Mouse (Mus musculus): ENCODE measurements around the gene Mtfr1l.
A peak's percentile ranks its signal among the peaks of the same experiment; 100 is the strongest.

Mtfr1l gene

DNA sequence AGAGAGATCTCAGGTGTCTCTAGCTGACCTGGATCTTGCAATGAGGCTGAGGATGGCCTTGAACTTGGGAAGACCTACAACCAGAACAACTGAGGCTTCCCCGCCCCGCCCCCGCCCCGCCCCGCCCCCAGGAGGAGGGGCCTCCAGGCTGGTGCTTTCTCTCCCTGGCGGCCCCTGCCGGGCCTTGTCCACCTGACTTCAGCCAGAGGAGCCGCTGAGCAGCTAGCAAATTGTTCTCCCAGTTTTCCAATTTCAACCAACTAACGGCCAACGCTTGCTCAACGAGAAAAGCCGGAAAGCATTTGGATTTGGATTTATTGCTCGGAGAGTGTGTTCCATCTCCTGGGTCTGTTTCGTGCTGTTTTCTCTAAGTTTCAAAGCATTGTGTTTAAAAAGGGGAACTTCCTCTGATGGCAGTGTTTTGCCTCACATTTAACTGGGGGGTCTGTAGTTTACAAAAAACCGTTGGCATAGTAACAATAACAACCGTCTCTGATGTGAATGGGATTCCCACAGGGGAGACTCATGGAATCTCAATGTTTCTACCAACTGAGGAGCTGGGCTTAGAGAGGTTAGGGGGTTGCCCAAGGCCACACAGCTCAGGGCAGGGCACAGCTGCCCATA is 22.6 kb upstream of the Mtfr1l start:
- no peak for DNase-seq (ENCODE audit: low spot score)

DNA sequence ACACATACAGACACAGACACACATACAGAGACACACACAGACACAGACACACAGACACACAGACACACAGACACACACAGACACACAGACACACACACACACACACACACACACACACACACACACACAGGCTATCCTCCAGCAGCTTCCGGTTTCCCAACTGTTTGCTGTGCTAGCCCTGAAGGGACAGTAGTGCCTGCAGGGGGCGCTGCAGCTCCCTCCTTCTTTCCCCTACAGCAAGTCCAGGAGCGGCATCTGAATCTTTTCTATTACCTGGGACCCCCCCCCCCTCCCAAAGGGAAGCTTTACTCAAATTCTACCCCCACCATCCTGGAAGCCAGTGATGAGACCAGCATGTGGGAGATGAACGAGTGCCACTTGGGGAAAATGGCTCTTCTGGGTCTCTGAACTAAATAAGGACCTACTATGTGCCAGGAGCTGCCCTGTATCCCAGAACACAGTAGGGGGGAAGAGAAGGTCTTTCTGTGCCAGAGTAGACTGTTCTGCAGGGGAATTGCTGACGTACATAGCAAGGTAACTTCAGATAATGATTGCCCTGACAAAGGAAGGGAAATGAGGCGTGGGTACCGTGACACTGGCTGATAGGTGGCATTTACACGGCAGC is 20.9 kb upstream of the Mtfr1l start:
- peak; percentile 71 for DNase-seq (ENCODE audit: low spot score)

DNA sequence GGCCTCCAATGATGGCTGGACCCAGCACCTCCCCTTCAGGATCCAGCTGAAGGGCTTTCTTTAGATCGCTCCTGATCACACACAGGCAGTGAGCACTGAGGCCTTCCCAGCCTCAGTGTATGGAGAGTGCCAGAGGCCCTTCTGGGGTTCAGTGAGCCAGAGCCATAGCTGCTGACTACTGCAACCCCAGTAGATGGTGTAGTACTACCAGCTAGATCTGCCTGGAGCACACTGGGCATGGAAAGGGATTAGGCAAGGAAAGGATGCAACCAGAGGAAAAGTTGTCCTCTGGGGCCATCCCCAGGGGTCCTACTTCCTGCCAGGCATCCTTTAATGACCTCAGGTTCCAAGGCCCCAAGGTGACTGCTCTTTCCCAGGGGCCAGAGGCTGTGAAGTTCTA is 18.4 kb upstream of the Mtfr1l start:
- no peak for DNase-seq (ENCODE audit: low spot score)

DNA sequence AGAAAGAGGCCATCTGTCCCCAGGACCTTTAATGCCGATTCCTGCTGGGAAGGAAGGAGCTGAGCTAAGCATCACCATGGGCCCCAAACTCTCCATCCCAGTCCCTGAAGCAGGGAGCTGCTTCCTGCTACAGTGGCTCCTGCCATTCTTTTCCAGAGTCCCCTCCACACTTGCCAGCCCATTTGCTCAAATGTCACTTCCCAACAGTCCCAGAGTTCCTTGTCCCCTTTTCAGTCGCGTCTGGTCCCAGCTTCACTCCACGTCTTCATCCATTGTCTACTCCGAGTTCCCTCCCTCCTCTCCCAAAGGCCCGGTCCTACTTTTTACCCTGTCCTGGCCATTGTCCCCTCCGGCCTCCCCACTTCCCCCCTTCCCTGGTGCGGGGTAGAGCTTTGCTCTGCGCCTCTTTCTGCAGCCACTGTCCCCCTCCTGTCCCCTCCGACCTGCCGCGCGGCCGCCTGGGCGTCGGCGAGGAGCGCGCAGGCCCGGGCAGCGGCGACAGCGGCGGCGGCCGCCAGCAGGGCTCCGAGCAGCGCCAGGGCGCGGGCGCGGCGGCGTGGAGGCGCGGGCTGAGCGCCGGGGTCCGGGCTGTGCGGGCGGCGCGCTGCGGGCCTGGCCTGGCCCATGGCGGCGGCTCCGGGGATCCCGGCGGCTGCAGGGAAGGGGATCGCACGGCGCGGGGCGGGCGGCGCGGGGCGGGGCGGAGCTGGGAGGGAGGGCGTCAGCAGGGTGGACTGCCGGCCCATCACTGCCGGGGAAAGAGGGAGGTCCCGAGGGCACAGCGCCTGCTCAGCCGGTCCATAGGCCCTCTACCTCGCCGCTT is 16.5 kb upstream of the Mtfr1l start, which contains the start of gene Selenon:
Gene Selenon (minus strand): TSS at position 673 of the 823 bp plus-strand sequence.
- DNase-seq (ENCODE audit: low spot score): peak; percentile 66

DNA sequence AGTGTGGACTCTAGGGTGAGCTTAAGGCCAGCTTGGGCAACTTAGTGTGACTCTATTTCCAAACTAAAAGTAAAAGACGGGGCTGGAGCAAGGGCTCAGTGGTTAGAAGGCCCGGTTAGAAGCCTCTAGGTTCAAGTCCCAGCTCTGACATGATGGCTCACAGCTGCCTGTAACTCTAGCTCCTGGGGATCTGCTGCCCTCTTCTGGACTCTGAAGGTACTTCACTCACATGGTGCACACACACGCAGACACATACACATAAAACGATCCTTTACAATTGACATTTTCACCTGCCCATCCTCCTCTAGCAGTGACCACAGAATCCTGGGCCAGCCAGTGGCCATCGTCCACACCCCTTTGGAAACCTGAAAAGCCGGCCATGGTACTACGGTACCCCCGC is 14.7 kb upstream of the Mtfr1l start:
- DNase-seq (ENCODE audit: low spot score): no peak

DNA sequence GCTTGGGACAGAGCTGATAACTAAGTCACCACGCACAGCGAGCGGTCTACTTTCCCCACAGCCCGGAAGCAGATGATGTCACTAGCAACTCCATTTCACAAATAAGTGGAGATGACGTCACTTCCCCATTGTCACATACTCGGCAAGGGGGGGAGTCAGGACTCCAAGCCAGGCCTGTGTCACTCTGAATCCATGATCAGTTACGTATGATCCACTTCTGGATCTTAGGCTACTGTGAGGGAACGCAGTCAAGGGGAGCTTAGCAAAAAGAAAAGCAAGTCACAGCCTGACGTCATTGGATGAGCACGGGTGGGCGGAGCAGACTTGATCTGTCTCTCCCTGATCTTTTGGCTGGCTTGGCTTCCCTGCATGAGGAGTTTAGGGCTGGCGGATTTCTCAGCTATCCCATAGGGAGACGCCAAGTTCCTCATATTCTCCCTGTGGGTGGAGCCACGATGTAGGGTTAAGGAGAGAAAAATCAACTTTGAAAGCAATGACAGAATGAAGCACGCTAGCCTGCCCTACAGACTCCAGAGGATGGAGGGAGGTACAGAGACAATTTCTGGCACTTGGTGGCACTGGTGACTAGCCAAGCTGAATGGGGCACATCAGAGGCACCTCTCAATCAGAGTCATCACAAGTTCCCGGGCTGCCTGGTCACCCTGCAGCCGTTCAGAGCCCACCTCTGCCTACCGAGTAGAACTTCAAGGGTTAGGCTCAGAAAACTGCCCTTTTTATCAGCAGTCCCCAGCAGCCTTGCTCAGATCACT is 13.2 kb upstream of the Mtfr1l start:
- no peak for DNase-seq (ENCODE audit: low spot score)

DNA sequence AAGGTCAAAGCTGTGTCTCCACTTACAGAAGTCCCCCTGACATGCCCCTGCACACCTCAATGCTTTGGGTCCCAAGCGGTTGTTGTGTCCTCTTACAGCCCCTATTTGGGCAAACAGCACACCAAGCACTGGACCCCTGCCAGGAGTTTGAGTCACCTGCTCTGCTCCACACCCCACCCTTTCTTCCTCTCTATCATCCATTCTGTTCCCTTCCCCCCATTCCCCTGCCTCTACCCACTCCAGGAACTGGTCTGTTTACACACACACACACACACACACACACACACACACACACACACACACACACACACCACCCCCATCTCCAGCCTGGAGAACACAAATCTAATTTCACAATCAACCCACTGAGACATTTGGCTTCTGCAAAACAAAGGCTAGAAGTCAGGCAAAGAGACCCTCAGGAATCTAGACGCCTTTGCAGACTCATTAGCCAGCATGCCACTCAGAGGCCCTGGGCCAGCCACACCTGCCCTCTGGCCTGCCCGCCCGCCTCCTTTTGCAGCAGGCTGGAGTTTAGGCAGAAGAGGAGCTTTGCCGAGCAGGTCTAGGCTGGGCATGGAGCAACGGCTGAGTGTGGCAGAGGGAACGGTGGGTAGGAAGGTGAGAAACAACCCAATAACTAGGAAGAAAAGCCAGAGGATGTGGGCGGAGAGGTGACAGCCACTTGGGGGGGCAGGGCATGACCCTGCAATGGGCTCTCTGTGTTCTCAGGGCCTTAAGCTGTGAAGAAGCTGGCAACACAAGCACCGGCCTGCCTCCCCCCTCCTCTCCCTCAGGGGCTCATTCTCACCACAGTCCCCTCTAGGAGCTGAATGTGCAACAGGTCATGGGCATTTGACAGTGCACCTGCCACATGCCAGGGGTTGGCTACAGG is 11.9 kb upstream of the Mtfr1l start:
- no peak for DNase-seq (ENCODE audit: low spot score)

DNA sequence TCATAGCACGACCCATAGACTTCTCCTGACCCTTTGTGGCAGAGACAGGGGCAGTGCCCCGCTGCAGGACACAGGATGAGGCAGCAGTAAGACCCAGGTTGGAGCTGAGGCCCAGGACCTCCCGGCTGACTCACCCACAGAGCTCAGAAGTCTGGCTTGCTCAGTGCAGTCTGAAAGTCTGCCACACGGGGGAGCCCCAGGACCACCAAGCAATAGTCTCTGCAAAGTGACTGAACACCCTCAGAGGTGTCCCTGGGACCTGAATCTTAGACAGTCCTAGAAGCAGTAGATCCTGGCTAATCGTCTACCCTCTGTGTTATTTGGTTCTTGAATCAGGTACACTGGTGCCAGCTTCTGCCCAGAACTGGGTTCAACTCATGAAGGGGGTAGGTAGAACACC is 8.1 kb upstream of the Mtfr1l start:
- DNase-seq (ENCODE audit: low spot score): peak; percentile 96

DNA sequence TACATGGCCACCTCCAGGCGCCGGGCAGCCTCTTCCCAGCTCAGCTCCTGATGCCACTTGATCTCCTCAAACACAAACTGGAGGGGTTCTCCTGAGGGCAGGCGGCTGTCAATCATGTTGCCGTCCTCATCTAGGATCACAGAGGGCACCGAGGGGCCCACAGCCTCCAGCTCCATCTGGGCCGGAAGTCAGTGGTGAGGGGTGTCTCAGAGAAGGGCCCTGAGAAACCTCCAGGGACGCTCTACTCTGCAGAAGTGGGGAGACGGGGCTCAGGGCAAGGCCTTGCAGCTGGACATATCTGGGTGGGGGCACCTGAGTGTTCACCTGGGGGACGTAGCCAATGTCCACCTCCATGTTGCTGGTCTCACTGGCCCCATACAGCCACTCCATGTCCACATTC is 7.5 kb upstream of the Mtfr1l start:
- no peak for DNase-seq (ENCODE audit: low spot score)

DNA sequence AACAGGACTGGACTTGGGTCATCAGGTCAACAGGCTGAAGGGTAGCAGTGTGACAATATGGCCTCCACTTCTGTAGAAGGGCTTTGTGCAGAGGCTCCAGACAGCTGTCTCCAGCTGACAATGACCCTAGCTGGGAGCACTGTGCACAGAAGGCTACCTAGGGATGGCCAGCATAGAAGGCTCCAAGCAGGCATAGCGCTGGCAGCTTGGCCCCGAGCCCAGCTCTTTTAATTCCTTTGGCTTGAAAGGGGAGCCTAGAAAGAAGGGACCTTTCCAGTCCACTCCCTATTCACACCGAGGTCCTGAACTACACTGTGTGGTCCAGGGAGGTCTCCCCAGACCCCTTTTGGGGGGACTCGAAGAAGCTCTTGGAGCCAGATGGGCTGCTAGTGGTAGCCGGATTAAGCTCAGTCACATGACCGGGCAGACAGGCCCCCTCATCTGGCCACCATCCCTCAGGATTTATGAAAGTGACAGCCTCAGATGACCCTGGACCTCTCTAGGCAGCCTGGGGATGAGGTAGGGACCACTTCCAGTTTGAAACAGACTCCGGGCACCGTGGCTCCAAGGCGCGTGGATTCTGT is 3.9 kb upstream of the Mtfr1l start:
- no peak for DNase-seq (ENCODE audit: low spot score)

- no peak for DNase-seq (ENCODE audit: low spot score)
These were observed 582 bp upstream of the Mtfr1l start for GRCm38 (mm10) chr4:134535787-134536151.

GRCm38 (mm10) chr4:134534124-134534886 is 882 bp downstream of the Mtfr1l start:
- DNase-seq (ENCODE audit: low spot score): peak; percentile 62

DNA sequence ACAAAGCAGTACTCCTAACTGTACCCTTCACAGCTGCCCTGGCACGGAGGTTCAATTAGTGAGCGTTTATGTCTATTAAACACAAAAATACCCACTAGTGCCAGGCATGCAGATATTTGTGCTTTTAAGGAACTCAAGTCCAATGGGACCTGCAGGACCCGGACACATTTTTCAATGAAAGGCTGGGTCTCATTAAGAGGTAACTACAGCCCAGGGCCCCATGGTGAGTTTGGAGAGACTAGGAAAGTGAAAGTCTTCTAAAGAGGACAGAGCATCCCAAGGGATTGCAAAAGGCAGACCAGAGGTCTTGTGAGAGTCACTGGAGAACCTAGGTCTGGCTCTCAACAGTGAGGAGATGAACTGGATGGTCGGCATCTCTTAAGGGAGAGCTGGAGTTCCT is 1.8 kb downstream of the Mtfr1l start:
- DNase-seq (ENCODE audit: low spot score): no peak

GRCm38 (mm10) chr4:134532928-134533327 is 2.3 kb downstream of the Mtfr1l start:
- DNase-seq (ENCODE audit: low spot score): no peak

GRCm38 (mm10) chr4:134526220-134526619 is 9.0 kb downstream of the Mtfr1l start:
- DNase-seq (ENCODE audit: low spot score): no peak

DNA sequence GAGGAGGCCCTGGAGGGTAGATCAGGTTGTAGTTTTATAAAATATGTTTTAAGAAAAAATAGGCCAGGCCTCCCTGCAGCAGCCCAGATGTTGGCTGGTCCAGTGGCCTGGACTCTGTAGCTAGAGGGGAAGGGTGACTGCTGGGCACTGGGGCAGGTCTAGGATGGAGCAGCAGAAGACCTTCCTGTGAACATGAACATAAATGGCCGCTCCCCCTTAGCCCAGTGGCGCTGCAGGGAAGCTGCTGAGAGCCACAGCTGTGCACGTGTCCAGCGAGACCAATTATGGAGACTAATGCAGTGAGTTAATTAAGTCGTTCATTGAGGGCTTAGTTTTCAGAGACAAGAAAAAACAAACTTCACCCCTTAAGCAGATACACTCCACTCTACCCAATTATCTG is 9.4 kb downstream of the Mtfr1l start:
- peak; percentile 45 for DNase-seq (ENCODE audit: low spot score)

DNA sequence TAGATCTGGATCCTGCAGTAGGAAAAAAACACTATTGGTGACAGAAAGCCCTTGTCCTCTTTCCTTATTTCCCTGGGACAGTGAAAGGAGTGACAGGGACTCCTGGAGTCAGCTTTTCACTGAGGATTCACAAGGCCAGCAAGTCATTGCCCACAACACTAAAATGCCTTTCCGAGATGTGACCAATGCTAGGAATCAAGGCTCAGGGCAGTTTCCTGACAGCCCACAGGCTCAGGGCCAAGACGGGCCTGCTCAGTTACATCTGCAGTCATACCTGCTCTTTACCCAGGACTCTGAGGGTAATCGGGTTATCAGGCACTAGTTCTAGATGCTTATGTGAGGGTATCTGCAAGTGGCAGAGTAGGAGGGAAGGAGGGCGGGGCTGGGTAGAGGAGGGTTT is 11.7 kb downstream of the Mtfr1l start:
- no peak for DNase-seq (ENCODE audit: low spot score)

GRCm38 (mm10) chr4:134519281-134519680 is 15.9 kb downstream of the Mtfr1l start:
- DNase-seq (ENCODE audit: low spot score): no peak

DNA sequence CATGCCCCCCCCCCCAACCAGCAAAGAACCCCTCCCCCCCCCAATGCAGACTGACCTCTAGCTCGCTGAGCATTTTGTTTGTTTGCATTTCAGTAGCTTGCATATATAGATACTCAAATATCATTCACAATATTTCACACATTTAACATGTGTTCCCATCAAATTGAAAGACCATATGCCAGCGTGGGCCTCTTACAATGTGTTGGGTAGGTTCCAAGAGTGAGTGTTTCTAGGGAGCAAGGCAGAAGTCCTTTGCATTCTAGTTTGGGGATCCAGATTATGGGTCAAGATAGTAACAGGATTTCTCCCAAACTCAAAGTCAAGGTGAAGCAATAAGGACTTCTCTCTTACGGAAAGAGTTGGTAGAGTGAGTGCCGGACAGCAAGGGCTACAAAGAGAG is 16.6 kb downstream of the Mtfr1l start:
- no peak for DNase-seq (ENCODE audit: low spot score)

DNA sequence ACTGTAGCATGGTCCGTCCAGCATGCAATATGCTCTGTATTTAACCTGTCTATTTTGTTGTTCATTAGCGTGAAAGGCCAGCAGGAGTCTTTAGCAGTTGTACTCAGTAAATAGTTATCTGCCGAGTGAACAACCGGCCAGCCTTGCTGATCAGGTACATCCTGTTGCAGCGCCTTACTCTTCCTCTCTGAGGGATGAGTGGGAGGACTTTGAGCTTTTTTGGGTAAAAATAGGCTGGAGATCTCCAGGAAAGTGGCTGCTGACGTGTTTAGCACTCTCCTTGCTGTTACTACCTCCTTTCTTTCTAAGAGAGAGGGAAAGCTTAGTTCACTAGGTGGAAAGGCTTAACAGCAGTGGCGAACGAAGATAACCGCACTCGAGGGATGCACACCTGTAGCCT is 17.5 kb downstream of the Mtfr1l start:
- no peak for DNase-seq (ENCODE audit: low spot score)
